Mouse (Mus musculus) brain, embryonic 14.5 days (tissue): ENCODE data around the gene Dlgap1. TPM values are rescaled to one million over a fixed set of nuclear protein-coding genes. Genes with fewer than 3 reads are reported as not detected.

Source experiments
- DNase-seq: peaks from one replicate; pipeline ENCODE4 v3.0.0-alpha.2; 2011; ENCODE audit warnings: low read depth
- CTCF ChIP-seq: fragments of 200-500 bp; IDR thresholded peaks from 2 replicates; pipeline ENCODE4 v1.5.1; 2012; ENCODE audit warnings: inconsistent platforms, mild to moderate bottlenecking, moderate library complexity, borderline replicate concordance; ENCODE audit not compliant: insufficient read depth, insufficient read length; ENCODE audit errors: extremely low read depth
- POLR2A ChIP-seq: fragments of 200-500 bp; IDR thresholded peaks from 2 replicates; pipeline ENCODE4 v1.6.1; 2012; ENCODE audit warnings: mild to moderate bottlenecking, inconsistent platforms, borderline replicate concordance; ENCODE audit not compliant: poor library complexity, insufficient read depth, insufficient read length, severe bottlenecking; ENCODE audit errors: extremely low read depth
- polyA plus RNA-seq: library from polyadenylated mRNA; depleted of rRNA; stranded (reverse); fragments of >200 nt; gene quantifications from 2 replicates; pipeline ENCODE4 v1.2.3, GENCODE M21; 2012

The Dlgap1 gene
- polyA plus RNA-seq, 1 experiment, result 25.4 TPM

- TF ChIP-seq CTCF (no peak), POLR2A (no peak)
- no peak for DNase-seq
Observed at GRCm38 (mm10) chr17:70222891-70223290, 254.0 kb downstream of the Dlgap1 start.

DNA sequence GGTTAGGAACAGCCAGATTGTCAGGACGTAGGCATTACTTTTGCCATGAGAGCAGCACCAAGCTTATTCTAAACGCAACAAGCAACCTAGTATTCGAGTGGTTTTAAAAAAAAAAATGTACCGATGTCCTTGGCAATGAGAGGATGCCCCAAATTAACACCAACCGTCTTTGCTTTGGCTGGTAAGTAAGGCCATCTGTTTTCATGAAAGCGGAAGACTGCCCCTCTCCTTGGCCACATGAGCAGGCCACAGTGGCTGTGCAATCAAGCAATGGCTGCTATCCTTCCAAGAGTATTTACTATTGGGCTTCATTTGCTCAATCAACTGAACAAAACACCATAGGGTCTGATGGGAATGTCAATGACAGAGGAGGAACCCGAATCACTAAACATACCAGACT, 278.5 kb downstream of the Dlgap1 start:
- DNase-seq, result peak; percentile 47
- TF ChIP-seq CTCF, result no peak
- TF ChIP-seq POLR2A, result no peak

- TF ChIP-seq POLR2A (no peak), CTCF (no peak)
Observed at GRCm38 (mm10) chr17:70248250-70248649, 279.4 kb downstream of the Dlgap1 start.

DNA sequence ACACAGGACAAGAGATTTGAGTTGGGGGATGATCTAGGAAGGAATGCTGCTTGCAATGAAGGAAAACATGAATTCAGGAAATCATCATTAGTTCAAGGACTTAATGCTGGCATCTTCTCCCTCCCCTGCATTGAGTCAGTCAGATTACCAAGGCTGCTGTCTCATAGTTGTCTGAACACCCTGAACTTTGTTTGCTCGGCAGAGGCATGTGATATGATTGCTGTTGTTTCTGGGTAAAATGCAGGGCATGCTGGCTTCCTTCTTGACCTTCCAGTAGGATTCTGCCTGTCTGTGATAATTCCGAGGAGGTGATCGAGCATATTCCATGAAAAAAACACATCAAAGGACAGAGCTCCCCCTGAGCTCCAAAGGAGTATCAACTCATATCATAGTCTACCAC, 283.6 kb downstream of the Dlgap1 start:
- TF ChIP-seq CTCF (no peak), POLR2A (no peak)

More at GRCm38 (mm10) chr17:70248250-70248649, 279.4 kb downstream of the Dlgap1 start:
- DNase-seq, result no peak

GRCm38 (mm10) chr17:70256371-70256770, 287.5 kb downstream of the Dlgap1 start:
- TF ChIP-seq CTCF (no peak), POLR2A (no peak)
- DNase-seq, result no peak

More for the DNA sequence above, 283.6 kb downstream of the Dlgap1 start:
- no peak for DNase-seq

DNA sequence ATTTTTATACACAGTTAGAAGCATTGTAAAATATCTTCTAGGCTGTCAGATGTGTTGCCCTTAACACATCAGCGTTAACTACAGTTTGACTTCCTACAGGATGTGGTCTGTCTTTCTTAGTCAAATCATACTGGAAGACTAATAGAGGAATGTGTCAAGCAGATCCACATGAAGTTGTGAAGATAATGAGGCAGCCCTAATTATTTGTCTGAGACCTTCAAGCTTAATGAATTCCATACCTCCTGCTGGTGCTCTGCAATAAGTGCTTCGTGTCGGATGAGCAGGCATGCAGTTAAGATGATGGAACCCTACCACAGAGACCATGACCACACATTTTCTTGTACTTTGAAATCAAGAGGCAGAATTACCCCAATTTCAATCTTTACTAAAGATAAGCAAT, 294.3 kb downstream of the Dlgap1 start:
- TF ChIP-seq CTCF, result no peak
- no peak for TF ChIP-seq POLR2A
- DNase-seq, result no peak

DNA sequence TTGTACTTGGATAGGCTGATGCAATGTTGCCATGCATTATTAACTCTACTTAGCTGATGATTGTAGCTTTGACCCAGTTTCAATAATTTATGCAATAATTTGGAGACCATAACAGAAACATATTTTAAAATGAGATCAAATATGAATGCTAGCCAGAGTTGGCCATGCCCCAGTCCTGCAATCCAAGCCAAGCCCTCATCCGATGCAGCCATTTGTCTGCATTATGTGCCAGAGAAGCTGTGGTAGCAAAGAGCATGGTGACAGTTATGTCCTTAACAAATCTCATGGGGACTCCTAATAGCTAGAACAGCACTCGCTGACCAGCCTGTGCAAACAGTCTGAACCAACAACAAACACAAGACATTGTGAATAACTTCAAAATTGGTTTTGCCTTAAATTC, 303.3 kb downstream of the Dlgap1 start:
- no peak for TF ChIP-seq POLR2A
- TF ChIP-seq CTCF, result no peak
- no peak for DNase-seq

DNA sequence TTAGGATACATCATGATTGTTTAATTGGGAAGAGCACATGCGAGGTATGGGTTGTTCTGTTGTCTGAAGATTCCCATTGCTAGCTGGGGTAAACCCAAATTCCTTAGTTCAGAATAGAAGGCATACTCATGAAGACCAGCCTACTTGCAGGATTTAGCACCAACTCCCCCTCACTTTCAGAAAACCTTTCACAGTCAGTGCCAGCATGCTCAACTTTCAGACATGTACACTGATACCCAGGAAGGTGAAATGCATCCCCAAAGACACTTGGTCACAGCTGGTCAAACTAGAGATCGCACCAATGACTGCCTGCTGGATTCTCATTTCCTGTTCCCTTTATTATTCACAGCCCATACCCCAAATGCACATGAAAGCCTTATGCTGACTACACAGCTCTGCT, 318.8 kb downstream of the Dlgap1 start:
- DNase-seq, result no peak
- TF ChIP-seq POLR2A (no peak), CTCF (no peak)

DNA sequence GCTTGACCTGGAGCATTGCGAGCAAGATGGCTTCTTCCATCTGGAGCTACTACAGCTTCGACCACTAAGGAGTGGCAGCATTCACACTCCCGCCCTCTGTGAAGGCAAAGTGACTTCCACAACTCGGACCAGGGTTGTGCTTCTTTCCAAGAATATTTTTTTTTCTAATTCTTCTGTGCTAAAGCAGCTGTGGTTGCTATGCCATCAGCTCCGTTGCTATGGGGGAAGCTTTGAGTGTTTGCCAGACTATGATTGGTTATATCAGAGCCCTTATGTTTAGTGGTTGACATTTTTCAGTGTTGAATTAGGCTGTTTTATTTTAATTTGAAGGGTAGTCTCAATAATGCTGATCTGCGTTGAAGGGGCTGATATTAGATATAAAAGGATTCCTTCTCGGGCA, 325.2 kb downstream of the Dlgap1 start:
- no peak for TF ChIP-seq CTCF
- TF ChIP-seq POLR2A, result no peak
- DNase-seq, result peak; percentile 72

- DNase-seq, result no peak
- TF ChIP-seq POLR2A, result no peak
- TF ChIP-seq CTCF, result no peak
Observed at GRCm38 (mm10) chr17:70301941-70302478, 333.1 kb downstream of the Dlgap1 start.

- TF ChIP-seq CTCF, result no peak
- TF ChIP-seq POLR2A, result no peak
- peak; percentile 59 for DNase-seq
Observed at GRCm38 (mm10) chr17:70302656-70303055, 333.8 kb downstream of the Dlgap1 start.

DNA sequence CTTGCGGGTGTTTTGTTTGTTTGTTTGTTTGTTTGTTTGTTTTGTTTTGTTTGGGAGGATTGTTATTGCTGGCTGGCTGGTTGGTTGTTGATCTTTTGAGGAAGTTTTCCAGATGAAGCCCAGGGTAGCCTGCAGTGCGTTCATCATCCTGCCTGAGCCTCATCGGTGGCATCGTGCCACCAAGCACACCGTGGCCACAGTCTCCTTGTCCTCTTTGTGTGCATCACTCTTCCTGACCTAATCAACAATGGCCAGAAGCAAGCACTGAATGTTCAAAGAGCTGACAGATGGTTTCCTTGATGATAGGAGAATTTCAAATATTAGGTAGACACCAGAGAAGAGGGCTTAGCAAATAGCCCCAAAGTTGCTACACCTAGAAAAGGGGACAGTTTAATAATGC, 336.1 kb downstream of the Dlgap1 start:
- TF ChIP-seq POLR2A (no peak), CTCF (no peak)
- DNase-seq, result no peak

DNA sequence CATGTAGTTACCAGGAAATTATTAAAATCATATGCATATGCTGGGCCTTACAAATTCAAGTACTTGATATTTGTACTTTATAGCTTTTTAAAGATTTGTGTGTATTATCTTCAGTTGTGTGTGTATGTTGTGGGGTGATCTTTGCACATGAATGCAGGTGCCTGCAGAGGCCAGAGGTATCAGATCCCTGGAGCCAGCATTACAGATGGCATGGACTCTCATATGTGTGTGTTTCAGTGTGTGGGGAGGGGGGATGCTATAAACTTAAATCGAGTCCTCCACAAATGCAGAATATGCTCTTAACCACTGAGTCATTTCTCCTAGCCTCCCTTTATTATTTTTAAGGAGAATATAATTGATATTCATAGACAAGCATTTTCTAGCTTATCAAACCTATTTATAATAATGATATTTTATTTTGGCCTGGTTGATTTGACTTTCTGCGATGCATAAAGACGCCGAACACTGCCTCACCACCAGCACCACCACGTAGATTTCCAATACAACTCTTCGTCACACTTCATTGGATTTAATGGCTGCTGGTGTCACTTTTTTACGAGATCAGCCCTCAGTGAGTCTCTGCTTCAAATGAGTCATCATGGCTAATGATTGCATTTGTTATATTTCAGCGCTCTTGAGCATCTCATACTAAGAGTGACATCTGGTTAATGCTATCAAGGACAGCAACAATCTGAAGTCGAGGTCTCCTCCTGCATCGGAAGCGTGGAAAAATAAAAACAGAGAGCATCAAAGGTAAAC, 338.7 kb downstream of the Dlgap1 start:
- no peak for DNase-seq
- TF ChIP-seq POLR2A (no peak), CTCF (no peak)
